Mouse (Mus musculus): ENCODE data around the gene Ngfr. TPM values are rescaled to one million over a fixed set of nuclear protein-coding genes. Genes with fewer than 3 reads are reported as not detected.
A peak's percentile ranks its signal among the peaks of the same experiment; 100 is the strongest.

Ngfr gene
- polyA plus RNA-seq, 1 experiment, result 4.9 TPM

GRCm38 (mm10) chr11:95532353-95533072 lies 55.0 kb downstream of the Ngfr start:
- 66% methylated on average over 13 of the region's 13 CpGs for WGBS
- DNase-seq (ENCODE audit: low read depth, low spot score), result no peak

- WGBS, result 83% methylated on average over 3 of the region's 3 CpGs
- DNase-seq (ENCODE audit: low read depth, low spot score), result no peak
These were observed 59.3 kb downstream of the Ngfr start for GRCm38 (mm10) chr11:95528231-95528630.

GRCm38 (mm10) chr11:95527307-95527706 lies 60.2 kb downstream of the Ngfr start:
- 80% methylated on average over 8 of the region's 8 CpGs for WGBS
- DNase-seq (ENCODE audit: low read depth, low spot score), result no peak

GRCm38 (mm10) chr11:95521563-95521962 lies 66.0 kb downstream of the Ngfr start:
- WGBS, result 2% methylated on average over 13 of the region's 13 CpGs
- DNase-seq (ENCODE audit: low read depth, low spot score), result peak; percentile 54

GRCm38 (mm10) chr11:95520456-95521072 lies 67.0 kb downstream of the Ngfr start:
- 3% methylated on average over 27 of the region's 27 CpGs for WGBS
- DNase-seq (ENCODE audit: low read depth, low spot score), result peak; percentile 52

GRCm38 (mm10) chr11:95519996-95520395 lies 67.5 kb downstream of the Ngfr start:
- WGBS, result 51% methylated on average over 3 of the region's 3 CpGs
- DNase-seq (ENCODE audit: low read depth, low spot score), result no peak

- DNase-seq (ENCODE audit: low read depth, low spot score), result no peak
These were observed 68.2 kb downstream of the Ngfr start for GRCm38 (mm10) chr11:95519299-95519698.

More at GRCm38 (mm10) chr11:95519299-95519698, 68.2 kb downstream of the Ngfr start:
- WGBS, result 80% methylated on average over 10 of the region's 10 CpGs

Other genes with a start within 250 kb of the Ngfr start
- gene Slc35b1, start 203.0 kb downstream of the Ngfr start, polyA plus RNA-seq (2012; rRNA removed), result 257 and 258 TPM in 2 replicates
- 28.2 and 35.5 TPM in 2 replicates for gene Spop, start 173.7 kb downstream of the Ngfr start, polyA plus RNA-seq (2012; rRNA removed)
- 0.53 and 0.55 TPM in 2 replicates for gene Nxph3, start 73.2 kb downstream of the Ngfr start, polyA plus RNA-seq (2012; rRNA removed)
- 135 and 148 TPM in 2 replicates for gene Phb, start 79.2 kb upstream of the Ngfr start, polyA plus RNA-seq (2012; rRNA removed)
- 11.6 and 16.5 TPM in 2 replicates for gene Zfp652, start 124.9 kb upstream of the Ngfr start, polyA plus RNA-seq (2012; rRNA removed)
- gene B130006D01Rik, start 135.9 kb upstream of the Ngfr start, polyA plus RNA-seq (2012; rRNA removed), result 0.02 and 0.05 TPM in 2 replicates
- 38.7 and 59.5 TPM in 2 replicates for gene Phospho1, start 236.8 kb upstream of the Ngfr start, polyA plus RNA-seq (2012; rRNA removed)
- 11.5 and 13.2 TPM in 2 replicates for gene Gngt2, start 249.5 kb upstream of the Ngfr start, polyA plus RNA-seq (2012; rRNA removed)

Data from large intestine, adult 2 months (tissue).